Mouse (Mus musculus): ENCODE results near the gene Usp46.

DNA sequence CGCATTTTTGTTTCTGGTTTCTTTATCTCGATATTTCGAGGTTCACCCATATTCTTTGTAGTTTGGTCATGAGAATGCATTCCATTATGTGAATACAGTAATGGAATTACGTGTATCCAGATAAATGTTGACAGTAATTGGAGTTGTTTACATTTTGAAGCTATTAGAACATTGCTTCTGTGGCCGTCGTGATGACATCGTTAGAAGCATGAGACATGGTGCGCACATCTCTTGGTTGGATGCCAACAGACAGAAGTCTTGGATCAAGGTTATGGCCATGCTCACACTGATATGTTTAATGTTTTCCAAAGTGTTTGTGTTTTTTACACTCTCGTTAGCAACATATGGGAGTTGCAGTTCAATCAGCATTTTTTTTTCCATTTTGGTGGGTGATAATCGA lies 30.8 kb upstream of the Usp46 start:
- TF ChIP-seq CTCF (IDR thresholded peaks at IDR 0.05; ENCODE audit: low read depth), result no peak
- no peak for TF ChIP-seq EP300 (IDR thresholded peaks at IDR 0.05; ENCODE audit: low read depth)

All from liver, postnatal 0 days (tissue).